Mouse (Mus musculus) lung, embryonic 14.5 days (tissue): ENCODE results near the gene Tecpr1. TPM values are rescaled to one million over a fixed set of nuclear protein-coding genes. Genes with fewer than 3 reads are reported as not detected.

Experiments
- ATAC-seq: fragments of 200-750 bp; cut with Nextera tagmentation; 2 replicates; pipeline ENCODE4 v1.8.0; 2017; ENCODE audit warnings: mild to moderate bottlenecking, moderate TSS enrichment, moderate library complexity; ENCODE audit not compliant: insufficient read depth
- DNase-seq: peaks from one replicate; pipeline ENCODE4 v3.0.0-alpha.2; 2015
- H3K27ac ChIP-seq: fragments of 300-500 bp; sonication (generic); 2 replicates; pipeline ENCODE4 v1.5.1; 2014; ENCODE audit warnings: low read depth, mild to moderate bottlenecking, moderate library complexity
- H3K27me3 ChIP-seq: fragments of 300-500 bp; sonication (generic); 2 replicates; pipeline ENCODE4 v1.6.1; 2014; ENCODE audit warnings: low read length, control low read depth; ENCODE audit not compliant: insufficient read depth
- H3K36me3 ChIP-seq: fragments of 300-500 bp; sonication (generic); 2 replicates; pipeline ENCODE4 v1.6.1; 2014; ENCODE audit warnings: control low read depth; ENCODE audit not compliant: insufficient read depth
- H3K4me1 ChIP-seq: fragments of 300-500 bp; sonication (generic); 2 replicates; pipeline ENCODE4 v1.6.1; 2014; ENCODE audit warnings: antibody characterized with exemption, control low read depth; ENCODE audit not compliant: insufficient read depth
- H3K4me2 ChIP-seq: fragments of 300-500 bp; sonication (generic); 2 replicates; pipeline ENCODE4 v1.6.1; 2014; ENCODE audit warnings: mild to moderate bottlenecking
- H3K4me3 ChIP-seq: fragments of 300-500 bp; sonication (generic); 2 replicates; pipeline ENCODE4 v1.5.1; 2014; ENCODE audit warnings: low read depth, low read length
- H3K9ac ChIP-seq: fragments of 300-500 bp; sonication (generic); 2 replicates; pipeline ENCODE4 v1.6.1; 2014
- H3K9me3 ChIP-seq: fragments of 300-500 bp; sonication (generic); 2 replicates; pipeline ENCODE4 v1.6.1; 2016; ENCODE audit warnings: low read depth, low read length, control low read depth
- CTCF ChIP-seq: IDR thresholded peaks from 2 replicates; pipeline ENCODE4 v1.5.1; 2016; ENCODE audit warnings: antibody characterized with exemption, low read depth
- WGBS: fragments of 180-500 bp; shearing (Covaris S2); extraction: QIAGEN DNeasy Blood & Tissue Kit; methylation state at CpG from one replicate; pipeline ENCODE4 v1.1.7; 2014; 5-methylcytosine and 5-hydroxymethylcytosine counted together
- polyA plus RNA-seq: library from polyadenylated mRNA; unstranded; fragments of >200 nt; fragmentation: Nextera tagmentation; extraction: Ambion mirVana; gene quantifications from 2 replicates; pipeline ENCODE4 v1.2.1, GENCODE M21; 2014

Tecpr1 gene
- polyA plus RNA-seq, 1 experiment from 2014 or later, result 19.3 TPM

DNA sequence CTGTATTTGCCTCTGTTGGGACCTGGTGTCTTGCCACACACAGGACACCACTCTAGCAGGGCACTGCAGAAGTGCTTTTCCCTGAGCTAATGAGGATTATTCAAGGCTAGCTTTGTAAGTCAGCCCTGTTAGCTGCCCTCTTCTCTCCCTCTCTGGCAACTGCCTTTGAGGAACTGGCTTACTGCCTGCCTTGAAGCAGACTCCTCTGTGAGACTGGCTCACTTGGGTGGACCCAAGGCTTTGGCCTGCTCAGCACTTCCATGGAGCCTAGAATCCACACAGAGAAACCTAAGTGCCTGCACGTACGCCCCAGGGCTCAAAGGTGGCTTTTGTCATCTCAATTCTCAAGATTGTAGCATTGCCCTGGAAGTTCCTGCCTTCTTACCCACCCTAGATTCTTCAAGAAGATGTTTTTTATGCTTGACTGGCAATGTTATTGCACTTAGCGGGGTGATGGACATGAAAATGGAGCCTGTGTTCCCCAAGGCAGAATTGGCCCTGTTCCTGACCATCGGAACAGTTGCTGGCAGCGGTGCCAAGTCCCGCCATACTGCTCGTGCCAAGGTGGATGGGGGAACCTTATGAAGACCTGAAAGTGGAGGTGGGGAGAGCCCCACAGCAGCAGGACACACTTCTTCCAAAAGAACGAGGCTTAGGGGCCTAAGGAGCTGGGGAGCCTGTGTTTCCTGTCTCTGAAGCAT, 54.0 kb downstream of the Tecpr1 start:
- H3K4me3 ChIP-seq, result no peak overlapping the region
- no peaks in the 10 kb centered on the region for H3K4me1 ChIP-seq
- DNase-seq (no peak), ATAC-seq (no peak)
- H3K9me3 ChIP-seq, result no peaks in the 10 kb centered on the region
- no peaks in the 10 kb centered on the region for H3K27me3 ChIP-seq
- no peak for TF ChIP-seq CTCF
- whole genome bisulfite sequencing, result 96% methylated on average over 8 of the region's 8 CpGs
- no peak overlapping the region for H3K4me2 ChIP-seq
- no peak overlapping the region for H3K27ac ChIP-seq
- H3K36me3 ChIP-seq, result peaks cover 44% of the 10 kb centered on the region
- no peak overlapping the region for H3K9ac ChIP-seq

GRCm38 (mm10) chr5:144165756-144166155, 57.7 kb downstream of the Tecpr1 start:
- peaks cover 27% of the 10 kb centered on the region; the same call in 1 of the 2 replicates for H3K36me3 ChIP-seq
- TF ChIP-seq CTCF, result no peak
- no peaks in the 10 kb centered on the region for H3K27me3 ChIP-seq
- no peak overlapping the region for H3K4me3 ChIP-seq
- H3K9me3 ChIP-seq, result no peaks in the 10 kb centered on the region
- H3K4me2 ChIP-seq, result no peak overlapping the region
- no peaks in the 10 kb centered on the region for H3K4me1 ChIP-seq
- H3K27ac ChIP-seq, result no peak overlapping the region
- ATAC-seq (no peak), DNase-seq (no peak)
- no peak overlapping the region for H3K9ac ChIP-seq
- WGBS, result 82% methylated on average over 3 of the region's 3 CpGs

DNA sequence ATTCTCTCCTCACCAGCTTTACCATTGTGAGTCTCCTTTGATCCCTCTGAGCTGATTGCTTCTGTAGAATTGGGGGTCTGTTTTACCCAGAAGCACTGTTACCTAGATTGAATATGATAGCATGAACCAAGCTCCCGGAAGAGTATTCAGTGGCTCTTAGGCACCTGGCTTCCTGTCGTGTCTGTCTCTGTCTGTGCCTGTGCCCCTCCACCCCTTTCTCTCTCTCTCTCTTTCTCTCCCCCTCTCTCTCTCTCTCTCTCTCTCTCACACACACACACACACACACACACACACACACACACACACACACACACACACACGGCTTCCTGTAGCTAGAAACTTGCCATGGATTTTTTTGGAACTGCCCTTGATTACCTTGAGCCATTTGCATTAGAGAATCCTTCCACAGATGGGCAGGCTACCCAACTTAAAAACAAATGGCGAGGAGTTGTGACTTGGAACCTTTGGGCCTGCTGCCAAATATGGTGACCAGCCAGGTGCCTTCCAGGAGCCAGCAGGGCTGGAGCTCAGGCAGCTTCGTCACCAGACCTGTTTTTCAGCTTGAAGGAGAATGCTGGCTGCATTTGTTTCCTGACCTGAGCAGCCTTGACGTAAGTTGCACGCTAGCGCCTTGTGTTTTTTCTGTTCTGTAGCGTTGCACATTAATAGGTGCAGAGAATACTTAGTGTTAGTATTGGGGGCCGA, 60.5 kb downstream of the Tecpr1 start:
- no peaks in the 10 kb centered on the region for H3K4me1 ChIP-seq
- no peak overlapping the region for H3K4me2 ChIP-seq
- no peak overlapping the region; the same call in 1 of the 2 replicates for H3K27ac ChIP-seq
- no peaks in the 10 kb centered on the region for H3K9me3 ChIP-seq
- no peak overlapping the region for H3K9ac ChIP-seq
- H3K27me3 ChIP-seq, result no peaks in the 10 kb centered on the region
- no peak overlapping the region for H3K4me3 ChIP-seq
- DNase-seq, result peak; percentile 64
- H3K36me3 ChIP-seq, result peaks cover 29% of the 10 kb centered on the region
- WGBS, result 69% methylated on average over 10 of the region's 10 CpGs
- TF ChIP-seq CTCF, result no peak
- ATAC-seq, result no peak

GRCm38 (mm10) chr5:144162080-144162812, 61.2 kb downstream of the Tecpr1 start:
- Histone ChIP-seq H3K9me3 (no peaks in the 10 kb centered on the region), H3K9ac (no peak overlapping the region; the same call in 1 of the 2 replicates), H3K27ac (no peak overlapping the region; the same call in 1 of the 2 replicates), H3K27me3 (no peaks in the 10 kb centered on the region), H3K4me3 (no peak overlapping the region), H3K36me3 (peaks cover 36% of the 10 kb centered on the region), H3K4me2 (no peak overlapping the region), H3K4me1 (no peaks in the 10 kb centered on the region)
- no peak for TF ChIP-seq CTCF
- DNase-seq (no peak), ATAC-seq (no peak)
- WGBS, result 80% methylated on average over 5 of the region's 5 CpGs

- Histone ChIP-seq H3K4me3 (no peak overlapping the region), H3K4me2 (no peak overlapping the region), H3K27me3 (no peaks in the 10 kb centered on the region), H3K36me3 (peaks cover 27% of the 10 kb centered on the region), H3K27ac (no peak overlapping the region), H3K4me1 (no peaks in the 10 kb centered on the region), H3K9me3 (no peaks in the 10 kb centered on the region), H3K9ac (no peak overlapping the region)
- 82% methylated on average over 8 of the region's 8 CpGs for WGBS
- TF ChIP-seq CTCF, result no peak
- DNase-seq, result no peak
- ATAC-seq, result no peak
Measured at GRCm38 (mm10) chr5:144159137-144159536, 64.3 kb downstream of the Tecpr1 start.

- Histone ChIP-seq H3K27me3 (no peaks in the 10 kb centered on the region), H3K9me3 (no peaks in the 10 kb centered on the region), H3K9ac (no peak overlapping the region), H3K4me2 (no peak overlapping the region), H3K36me3 (peaks cover 22% of the 10 kb centered on the region), H3K27ac (peak overlapping the region; percentile 54; the same call in 1 of the 2 replicates), H3K4me3 (no peak overlapping the region), H3K4me1 (no peaks in the 10 kb centered on the region)
- no peak for TF ChIP-seq CTCF
- peak; percentile 91 for DNase-seq
- 9% methylated on average over 4 of the region's 4 CpGs for WGBS
- peak; percentile 95 for ATAC-seq
Measured at GRCm38 (mm10) chr5:144158604-144159003, 64.8 kb downstream of the Tecpr1 start.

- peak; percentile 75 for TF ChIP-seq CTCF
- 20% methylated on average over 7 of the region's 7 CpGs for WGBS
- Histone ChIP-seq H3K4me2 (no peak overlapping the region), H3K9ac (no peak overlapping the region), H3K36me3 (peaks cover 34% of the 10 kb centered on the region), H3K4me1 (no peaks in the 10 kb centered on the region), H3K4me3 (no peak overlapping the region), H3K27ac (no peak overlapping the region), H3K9me3 (no peaks in the 10 kb centered on the region), H3K27me3 (no peaks in the 10 kb centered on the region)
- no peak for ATAC-seq
- DNase-seq, result peak; percentile 89
Measured at GRCm38 (mm10) chr5:144154528-144154927, 68.9 kb downstream of the Tecpr1 start.
